Mouse (Mus musculus) limb, embryonic 14.5 days (tissue): ENCODE data around the gene Atg4d. TPM values are rescaled to one million over a fixed set of nuclear protein-coding genes. Genes with fewer than 3 reads are reported as not detected.

ENCODE experiments used
- ATAC-seq: fragments of 200-750 bp; cut with Nextera tagmentation; 2 replicates; pipeline ENCODE4 v1.8.0; 2017; ENCODE audit warnings: low read depth, moderate number of reproducible peaks, moderate TSS enrichment; ENCODE audit not compliant: low FRiP score
- DNase-seq: peaks from one replicate; pipeline ENCODE4 v3.0.0-alpha.2; 2015; ENCODE audit warnings: low spot score
- H3K27ac ChIP-seq: fragments of 300-500 bp; sonication (generic); replicated peaks from 2 replicates; pipeline ENCODE4 v1.5.1; 2014; ENCODE audit warnings: low read depth, mild to moderate bottlenecking, low read length, moderate library complexity, mixed read lengths
- H3K27me3 ChIP-seq: fragments of 300-500 bp; sonication (generic); 2 replicates; pipeline ENCODE4 v1.6.1; 2014; ENCODE audit warnings: low read length, mixed read lengths; ENCODE audit not compliant: control insufficient read depth, insufficient read depth
- H3K36me3 ChIP-seq: fragments of 300-500 bp; sonication (generic); 2 replicates; pipeline ENCODE4 v1.6.1; 2014; ENCODE audit warnings: mild to moderate bottlenecking, low read length, moderate library complexity, mixed read lengths; ENCODE audit not compliant: control insufficient read depth, insufficient read depth
- H3K4me1 ChIP-seq: fragments of 300-500 bp; sonication (generic); 2 replicates; pipeline ENCODE4 v1.6.1; 2014; ENCODE audit warnings: antibody characterized with exemption, low read length, mixed read lengths; ENCODE audit not compliant: control insufficient read depth, insufficient read depth
- H3K4me2 ChIP-seq: fragments of 300-500 bp; sonication (generic); replicated peaks from 2 replicates; pipeline ENCODE4 v1.6.1; 2014; ENCODE audit warnings: low read depth, mild to moderate bottlenecking, low read length, moderate library complexity; ENCODE audit not compliant: severe bottlenecking
- H3K4me3 ChIP-seq: fragments of 300-500 bp; sonication (generic); replicated peaks from 2 replicates; pipeline ENCODE4 v1.5.1; 2014; ENCODE audit warnings: low read length
- H3K9ac ChIP-seq: fragments of 300-500 bp; sonication (generic); 2 replicates; pipeline ENCODE4 v1.6.1; 2014; ENCODE audit warnings: mild to moderate bottlenecking, low read depth, low read length, moderate library complexity; ENCODE audit not compliant: severe bottlenecking
- H3K9me3 ChIP-seq: fragments of 300-500 bp; sonication (generic); 2 replicates; pipeline ENCODE4 v1.6.1; 2016; ENCODE audit warnings: low read length; ENCODE audit not compliant: control insufficient read depth
- POLR2A ChIP-seq: fragments of 200-500 bp; IDR thresholded peaks from 2 replicates; pipeline ENCODE4 v1.8.0; 2012; ENCODE audit warnings: inconsistent platforms, mild to moderate bottlenecking, moderate library complexity, borderline replicate concordance; ENCODE audit not compliant: insufficient read depth, insufficient read length; ENCODE audit errors: extremely low read depth
- WGBS: fragments of 180-500 bp; shearing (Covaris S2); extraction: QIAGEN DNeasy Blood & Tissue Kit; methylation state at CpG from one replicate; pipeline ENCODE4 v1.1.7; 2014; 5-methylcytosine and 5-hydroxymethylcytosine counted together
- polyA plus RNA-seq, 2 experiments: library from polyadenylated mRNA; depleted of rRNA in 1 of 2; stranded (reverse) in 1 of 2; unstranded in 1 of 2; fragments of >200 nt; fragmentation: Nextera tagmentation in 1 of 2; extraction: Ambion mirVana in 1 of 2; gene quantifications; 2 replicates each; pipeline versions ENCODE4 v1.2.1 to v1.2.3; 2012 to 2014

The Atg4d gene
- polyA plus RNA-seq, 2 experiments = 26.9 to 31.6 TPM

DNA sequence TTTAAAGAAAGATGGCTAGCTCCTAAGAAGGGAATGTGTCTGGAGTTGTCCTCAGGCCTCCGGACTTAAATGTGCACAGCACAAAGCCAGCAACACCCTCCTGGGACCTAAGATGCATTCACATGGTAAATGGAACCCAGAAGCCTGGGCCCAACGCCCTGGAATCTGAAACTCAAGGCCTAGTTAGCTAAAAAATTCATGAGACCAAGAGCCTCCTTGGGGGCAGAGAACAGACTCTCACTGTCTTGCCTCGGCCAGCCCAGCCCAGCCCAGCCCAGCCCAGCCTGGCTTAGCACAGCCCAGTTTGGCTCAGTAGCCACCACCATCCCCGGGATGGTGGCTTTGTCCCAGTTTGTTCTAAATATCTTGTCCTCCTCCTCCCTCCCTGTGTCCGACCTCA lies 50.3 kb downstream of the Atg4d start:
- DNase-seq = peak; percentile 15

DNA sequence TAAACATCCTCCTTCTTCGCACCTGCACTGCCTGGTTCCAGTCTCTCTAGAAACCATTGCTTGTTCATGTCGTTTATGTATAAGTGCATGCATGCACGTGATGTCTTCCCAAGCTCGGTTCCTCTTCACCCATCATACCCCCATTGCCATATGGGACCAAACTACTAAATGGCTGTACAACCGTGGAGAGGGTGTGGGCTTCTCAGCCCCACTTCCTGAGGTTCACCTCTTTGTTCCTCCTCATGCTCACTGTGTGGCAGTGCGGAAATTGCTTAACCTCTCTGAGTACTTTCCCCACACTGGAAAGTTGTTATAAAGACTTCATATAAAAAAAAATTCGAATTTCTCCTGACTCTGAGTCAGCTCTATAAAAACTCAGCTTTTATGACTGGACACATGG lies 51.6 kb downstream of the Atg4d start:
- Histone ChIP-seq H3K9me3 (no peaks in the 10 kb centered on the region), H3K27me3 (peaks cover 11% of the 10 kb centered on the region), H3K4me1 (peaks cover 6% of the 10 kb centered on the region), H3K9ac (no peak overlapping the region), H3K4me3 (no peak overlapping the region), H3K27ac (no peak overlapping the region), H3K36me3 (no peaks in the 10 kb centered on the region), H3K4me2 (no peak overlapping the region)
- ATAC-seq (no peak), DNase-seq (no peak)
- TF ChIP-seq POLR2A = no peak
- 68% methylated on average over 7 of the region's 7 CpGs for WGBS

More for the DNA sequence above, 50.3 kb downstream of the Atg4d start:
- Histone ChIP-seq H3K27me3 (peaks cover 17% of the 10 kb centered on the region), H3K27ac (no peak overlapping the region), H3K4me2 (no peak overlapping the region), H3K9ac (no peak overlapping the region), H3K36me3 (no peaks in the 10 kb centered on the region), H3K4me3 (no peak overlapping the region), H3K4me1 (no peaks in the 10 kb centered on the region), H3K9me3 (no peaks in the 10 kb centered on the region)
- WGBS = 61% methylated on average over 5 of the region's 5 CpGs
- no peak for ATAC-seq
- TF ChIP-seq POLR2A = no peak

DNA sequence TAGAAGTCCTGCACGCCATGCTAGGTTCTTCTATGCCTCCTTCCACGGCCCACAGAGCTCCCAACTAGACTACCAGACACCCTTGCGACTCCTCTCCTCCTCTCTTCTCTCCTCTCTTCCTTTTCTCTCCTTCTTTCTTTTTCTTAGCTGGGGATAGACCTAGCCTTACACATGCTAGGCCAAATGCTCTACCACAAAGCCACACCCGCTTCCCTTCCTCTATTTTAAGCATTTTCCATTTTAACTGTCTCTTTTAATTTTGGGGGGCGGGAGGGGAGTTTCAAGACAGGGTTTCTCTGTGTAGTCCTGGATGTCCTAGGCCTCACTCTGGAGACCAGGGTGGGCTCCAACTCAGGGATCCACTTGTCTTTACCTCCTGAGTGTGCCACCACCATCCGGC lies 53.7 kb downstream of the Atg4d start:
- no peak overlapping the region for H3K9ac ChIP-seq
- H3K27ac ChIP-seq = no peak overlapping the region
- no peak overlapping the region for H3K4me3 ChIP-seq
- 92% methylated on average over 6 of the region's 6 CpGs for WGBS
- H3K27me3 ChIP-seq = no peaks in the 10 kb centered on the region
- no peak for ATAC-seq
- no peak for DNase-seq
- no peak overlapping the region for H3K4me2 ChIP-seq
- H3K36me3 ChIP-seq = no peaks in the 10 kb centered on the region
- H3K9me3 ChIP-seq = no peaks in the 10 kb centered on the region
- no peak for TF ChIP-seq POLR2A
- peaks cover 15% of the 10 kb centered on the region for H3K4me1 ChIP-seq

GRCm38 (mm10) chr9:21319503-21319902 lies 54.4 kb downstream of the Atg4d start:
- Histone ChIP-seq H3K9ac (no peak overlapping the region), H3K27me3 (no peaks in the 10 kb centered on the region), H3K4me1 (peaks cover 15% of the 10 kb centered on the region), H3K4me2 (no peak overlapping the region), H3K4me3 (no peak overlapping the region), H3K9me3 (no peaks in the 10 kb centered on the region), H3K36me3 (no peaks in the 10 kb centered on the region), H3K27ac (no peak overlapping the region)
- ATAC-seq (no peak), DNase-seq (no peak)
- TF ChIP-seq POLR2A = no peak
- WGBS = 90% methylated on average over 4 of the region's 4 CpGs

- H3K4me3 ChIP-seq = peak overlapping the region; percentile 76
- 0 out of 2 replicates have a peak, but pooled peaks cover 3% of the 10 kb centered on the region for H3K36me3 ChIP-seq
- 31% methylated on average over 4 of the region's 4 CpGs for WGBS
- no peak for TF ChIP-seq POLR2A
- no peaks in the 10 kb centered on the region for H3K9me3 ChIP-seq
- no peak overlapping the region for H3K27ac ChIP-seq
- no peak for DNase-seq
- ATAC-seq = peak; percentile 14
- H3K27me3 ChIP-seq = no peaks in the 10 kb centered on the region
- peaks cover 15% of the 10 kb centered on the region for H3K4me1 ChIP-seq
- H3K4me2 ChIP-seq = peak overlapping the region; percentile 85
- peak overlapping the region; percentile 76; the same call in 1 of the 2 replicates for H3K9ac ChIP-seq
Measured at GRCm38 (mm10) chr9:21320280-21320618, 55.2 kb downstream of the Atg4d start.
